Mouse (Mus musculus): ENCODE results near the gene As3mt. TPM values are rescaled to one million over a fixed set of nuclear protein-coding genes. Genes with fewer than 3 reads are reported as not detected.
"Not testable (repeated sequence)": the region's sequence is repeated elsewhere in the genome, so short reads cannot be mapped to it uniquely, and the experiment has no call there.

Gene As3mt
- polyA plus RNA-seq, 1 experiment from 2014 or later: 18.6 TPM

DNA sequence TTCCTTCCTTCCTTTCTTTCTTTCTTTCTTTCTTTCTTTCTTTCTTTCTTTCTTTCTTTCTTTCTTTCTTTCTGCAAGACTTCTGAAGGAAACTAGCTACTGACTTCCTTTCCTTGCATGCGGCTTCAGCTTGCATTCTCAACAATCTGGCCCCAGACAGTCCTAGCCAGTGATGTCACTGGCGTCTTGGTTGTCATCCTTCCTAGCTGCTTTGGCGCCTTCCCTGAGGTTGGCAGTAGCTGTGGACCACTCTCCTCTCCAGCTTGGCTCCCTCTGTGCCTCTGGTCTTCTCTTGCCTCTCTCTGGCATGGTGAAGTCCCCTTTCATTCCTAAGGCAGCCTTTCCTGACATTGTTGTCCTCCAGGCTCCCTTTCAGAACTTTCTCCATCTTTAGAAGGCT, 69.6 kb downstream of the As3mt start:
- peaks cover 8% of the 10 kb centered on the region for H3K4me1 ChIP-seq (ENCODE audit: control insufficient read depth, low read depth, low read length)
- H3K36me3 ChIP-seq (ENCODE audit: control insufficient read depth, insufficient read depth): no peaks in the 10 kb centered on the region
- ATAC-seq (ENCODE audit: low read depth): no peak
- no peaks in the 10 kb centered on the region for H3K9me3 ChIP-seq (replicated peaks; ENCODE audit: control insufficient read depth, low read length)
- H3K9ac ChIP-seq (ENCODE audit: low read depth, low read length): no peak overlapping the region
- 69% methylated on average over 3 of the region's 3 CpGs for WGBS (ENCODE audit: insufficient replicate concordance)
- H3K27me3 ChIP-seq (ENCODE audit: control insufficient read depth, insufficient read depth, low read depth, low read length): no peaks in the 10 kb centered on the region
- no peak overlapping the region for H3K4me2 ChIP-seq (ENCODE audit: low read depth, low read length)
- no peak overlapping the region for H3K4me3 ChIP-seq (ENCODE audit: low read depth, low read length)
- H3K27ac ChIP-seq (ENCODE audit: low read length): no peak overlapping the region

DNA sequence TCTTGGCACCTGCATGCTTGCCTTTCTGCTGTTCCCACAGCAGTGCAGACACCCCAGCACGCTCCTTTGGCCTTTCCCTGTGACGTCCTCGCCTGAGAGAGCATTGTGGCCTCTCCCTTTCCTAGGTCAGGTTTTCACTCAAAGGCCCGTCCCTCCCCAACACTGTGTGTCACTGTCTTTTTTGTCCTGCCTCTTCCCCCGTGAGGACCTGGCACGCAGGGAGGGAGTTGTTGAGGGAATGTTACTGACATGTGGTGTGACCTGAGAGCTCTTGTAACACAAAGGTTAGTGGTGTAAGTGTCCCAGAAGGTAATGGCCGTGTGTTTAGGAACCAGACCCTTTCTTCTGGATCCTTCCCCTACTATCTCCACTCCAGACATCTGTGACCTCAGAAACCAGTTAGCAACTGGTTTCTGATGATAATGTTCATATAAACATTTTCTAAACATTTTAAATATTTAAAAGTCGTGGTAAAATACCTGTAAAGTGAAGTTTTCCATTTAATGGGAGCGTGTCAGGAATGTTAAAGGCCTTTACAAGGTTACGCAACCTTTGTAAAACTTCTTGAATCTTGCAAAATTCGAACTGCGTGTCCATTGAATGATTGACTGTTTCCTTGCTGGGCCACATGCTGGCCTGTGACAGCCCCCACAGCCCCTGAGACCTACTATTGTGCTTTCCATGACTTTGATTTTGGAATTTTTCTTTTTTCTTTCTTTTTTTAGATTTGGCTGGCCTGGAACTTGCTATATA, 70.8 kb downstream of the As3mt start:
- H3K36me3 ChIP-seq (ENCODE audit: control insufficient read depth, insufficient read depth): no peaks in the 10 kb centered on the region
- WGBS (ENCODE audit: insufficient replicate concordance): 61% methylated on average over 12 of the region's 12 CpGs

DNA sequence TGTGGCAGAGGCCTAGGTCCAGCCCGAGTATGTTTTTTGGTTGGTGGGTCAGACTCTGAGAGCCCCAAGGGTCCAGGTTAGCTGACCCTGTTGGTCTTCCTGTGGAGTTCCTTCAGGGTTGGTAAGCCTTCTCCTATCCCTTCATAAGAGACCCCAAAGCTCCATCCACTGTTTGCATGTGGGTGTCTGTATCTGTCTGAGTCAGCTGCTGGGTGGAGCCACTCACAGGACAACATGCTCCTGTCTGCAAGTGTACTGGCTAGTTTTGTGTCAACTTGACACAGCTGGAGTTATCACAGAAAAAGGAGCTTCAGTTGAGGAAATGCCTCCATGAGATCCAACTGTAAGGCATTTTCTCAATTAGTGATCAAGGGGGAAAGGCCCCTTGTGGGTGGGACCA, 71.9 kb downstream of the As3mt start:
- peaks cover 13% of the 10 kb centered on the region for H3K4me1 ChIP-seq (ENCODE audit: control insufficient read depth, low read depth, low read length)
- not testable (repeated sequence) for H3K4me2 ChIP-seq (ENCODE audit: low read depth, low read length); H3K9me3 ChIP-seq (replicated peaks; ENCODE audit: control insufficient read depth, low read length); H3K9ac ChIP-seq (ENCODE audit: low read depth, low read length); H3K27ac ChIP-seq (ENCODE audit: low read length); H3K4me3 ChIP-seq (ENCODE audit: low read depth, low read length); H3K36me3 ChIP-seq (ENCODE audit: control insufficient read depth, insufficient read depth); H3K27me3 ChIP-seq (ENCODE audit: control insufficient read depth, insufficient read depth, low read depth, low read length)
- WGBS (ENCODE audit: insufficient replicate concordance): 90% methylated on average over 1 of the region's 1 CpGs
- peak; percentile 67 for ATAC-seq (ENCODE audit: low read depth)

More for the DNA sequence above, 70.8 kb downstream of the As3mt start:
- no peak for ATAC-seq (ENCODE audit: low read depth)
- Histone ChIP-seq H3K4me1 (ENCODE audit: control insufficient read depth, low read depth, low read length) (peaks cover 8% of the 10 kb centered on the region), H3K27me3 (ENCODE audit: control insufficient read depth, insufficient read depth, low read depth, low read length) (no peaks in the 10 kb centered on the region), H3K9ac (ENCODE audit: low read depth, low read length) (no peak overlapping the region), H3K4me2 (ENCODE audit: low read depth, low read length) (no peak overlapping the region), H3K9me3 (replicated peaks; ENCODE audit: control insufficient read depth, low read length) (no peaks in the 10 kb centered on the region), H3K4me3 (ENCODE audit: low read depth, low read length) (no peak overlapping the region), H3K27ac (ENCODE audit: low read length) (no peak overlapping the region)

GRCm38 (mm10) chr19:46784038-46784437, 76.8 kb downstream of the As3mt start:
- H3K4me2 ChIP-seq (ENCODE audit: low read depth, low read length): peak overlapping the region; percentile 10; the same call in 1 of the 2 replicates
- no peaks in the 10 kb centered on the region for H3K9me3 ChIP-seq (replicated peaks; ENCODE audit: control insufficient read depth, low read length)
- 52% methylated on average over 5 of the region's 5 CpGs for WGBS (ENCODE audit: insufficient replicate concordance)
- peak overlapping the region; percentile 25; the same call in 1 of the 2 replicates for H3K27ac ChIP-seq (ENCODE audit: low read length)
- peaks cover 15% of the 10 kb centered on the region for H3K4me1 ChIP-seq (ENCODE audit: control insufficient read depth, low read depth, low read length)
- H3K36me3 ChIP-seq (ENCODE audit: control insufficient read depth, insufficient read depth): no peaks in the 10 kb centered on the region
- ATAC-seq (ENCODE audit: low read depth): 0 out of 2 replicates have a peak, but pooled peaks have one; percentile 52
- no peak overlapping the region for H3K4me3 ChIP-seq (ENCODE audit: low read depth, low read length)
- no peak overlapping the region for H3K9ac ChIP-seq (ENCODE audit: low read depth, low read length)
- no peaks in the 10 kb centered on the region for H3K27me3 ChIP-seq (ENCODE audit: control insufficient read depth, insufficient read depth, low read depth, low read length)

DNA sequence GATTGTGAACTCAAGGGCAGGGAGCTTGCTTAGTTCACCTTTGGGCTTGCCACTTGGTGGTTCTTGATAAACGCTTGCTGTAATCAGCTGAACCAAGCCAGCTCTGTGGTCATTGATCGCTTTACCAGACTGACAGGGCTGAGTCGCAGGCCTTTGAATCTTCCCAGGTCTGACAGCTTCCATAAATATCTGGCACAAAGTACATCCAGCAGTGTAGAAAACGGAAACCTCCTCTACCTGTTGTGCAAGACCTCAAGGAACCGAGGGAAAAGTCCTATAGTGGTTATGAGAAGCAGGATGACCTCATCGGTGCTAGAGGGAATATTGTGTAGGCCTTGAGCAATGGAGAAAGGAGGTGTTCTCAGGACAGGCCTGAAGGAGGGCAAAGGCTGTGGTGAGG, 77.2 kb downstream of the As3mt start:
- peak; percentile 70 for ATAC-seq (ENCODE audit: low read depth)
- H3K4me1 ChIP-seq (ENCODE audit: control insufficient read depth, low read depth, low read length): peaks cover 13% of the 10 kb centered on the region
- no peak overlapping the region for H3K9ac ChIP-seq (ENCODE audit: low read depth, low read length)
- peak overlapping the region; percentile 25; the same call in 1 of the 2 replicates for H3K27ac ChIP-seq (ENCODE audit: low read length)
- H3K36me3 ChIP-seq (ENCODE audit: control insufficient read depth, insufficient read depth): no peaks in the 10 kb centered on the region
- no peak overlapping the region for H3K4me3 ChIP-seq (ENCODE audit: low read depth, low read length)
- H3K9me3 ChIP-seq (replicated peaks; ENCODE audit: control insufficient read depth, low read length): no peaks in the 10 kb centered on the region
- H3K4me2 ChIP-seq (ENCODE audit: low read depth, low read length): peak overlapping the region; percentile 10; the same call in 1 of the 2 replicates
- 31% methylated on average over 6 of the region's 6 CpGs for WGBS (ENCODE audit: insufficient replicate concordance)
- no peaks in the 10 kb centered on the region for H3K27me3 ChIP-seq (ENCODE audit: control insufficient read depth, insufficient read depth, low read depth, low read length)

- Histone ChIP-seq H3K36me3 (ENCODE audit: control insufficient read depth, insufficient read depth) (no peaks in the 10 kb centered on the region), H3K9me3 (replicated peaks; ENCODE audit: control insufficient read depth, low read length) (no peaks in the 10 kb centered on the region), H3K4me3 (ENCODE audit: low read depth, low read length) (no peak overlapping the region), H3K4me2 (ENCODE audit: low read depth, low read length) (no peak overlapping the region), H3K4me1 (ENCODE audit: control insufficient read depth, low read depth, low read length) (peaks cover 13% of the 10 kb centered on the region), H3K27ac (ENCODE audit: low read length) (no peak overlapping the region), H3K27me3 (ENCODE audit: control insufficient read depth, insufficient read depth, low read depth, low read length) (no peaks in the 10 kb centered on the region), H3K9ac (ENCODE audit: low read depth, low read length) (no peak overlapping the region)
- no peak for ATAC-seq (ENCODE audit: low read depth)
- WGBS (ENCODE audit: insufficient replicate concordance): 74% methylated on average over 4 of the region's 4 CpGs
Measured at GRCm38 (mm10) chr19:46785633-46786032, 78.4 kb downstream of the As3mt start.

DNA sequence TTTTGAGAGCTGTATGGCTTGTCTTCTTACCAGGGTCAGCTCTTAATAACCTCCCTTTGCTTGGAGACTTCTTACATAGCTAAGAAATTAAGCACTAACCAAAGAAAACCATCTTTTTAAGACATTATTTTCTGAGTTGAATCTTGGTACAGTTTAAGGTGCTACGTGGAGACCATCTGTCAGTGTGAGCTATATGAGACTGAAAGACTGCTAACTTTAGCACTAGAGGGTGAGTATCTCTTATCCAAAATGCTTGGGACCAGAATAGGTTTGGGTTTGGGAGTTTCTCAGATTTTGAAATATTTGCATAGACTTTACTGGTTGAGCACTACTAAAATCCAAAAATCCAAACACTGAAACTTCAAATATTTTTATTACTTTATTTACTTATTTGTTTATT, 82.5 kb downstream of the As3mt start:
- Histone ChIP-seq H3K4me2 (ENCODE audit: low read depth, low read length) (no peak overlapping the region), H3K27ac (ENCODE audit: low read length) (no peak overlapping the region), H3K4me3 (ENCODE audit: low read depth, low read length) (no peak overlapping the region), H3K4me1 (ENCODE audit: control insufficient read depth, low read depth, low read length) (peaks cover 2% of the 10 kb centered on the region), H3K36me3 (ENCODE audit: control insufficient read depth, insufficient read depth) (no peaks in the 10 kb centered on the region), H3K9ac (ENCODE audit: low read depth, low read length) (no peak overlapping the region), H3K9me3 (replicated peaks; ENCODE audit: control insufficient read depth, low read length) (no peaks in the 10 kb centered on the region), H3K27me3 (ENCODE audit: control insufficient read depth, insufficient read depth, low read depth, low read length) (no peaks in the 10 kb centered on the region)
- 88% methylated on average over 1 of the region's 1 CpGs for WGBS (ENCODE audit: insufficient replicate concordance)
- ATAC-seq (ENCODE audit: low read depth): no peak

Other genes starting within 250 kb of the As3mt start
- 7.7 and 10.5 TPM in 2 replicates for gene Trim8, start 205.8 kb upstream of the As3mt start, polyA plus RNA-seq (2015; fragmentation: Nextera tagmentation; extraction: Ambion mirVana)
- gene Arl3, start 134.3 kb upstream of the As3mt start, polyA plus RNA-seq (2015; fragmentation: Nextera tagmentation; extraction: Ambion mirVana): 23.6 and 27.1 TPM in 2 replicates
- 33.4 and 37.6 TPM in 2 replicates for gene Sfxn2, start 134.1 kb upstream of the As3mt start, polyA plus RNA-seq (2015; fragmentation: Nextera tagmentation; extraction: Ambion mirVana)
- gene Wbp1l, start 108.4 kb upstream of the As3mt start, polyA plus RNA-seq (2015; fragmentation: Nextera tagmentation; extraction: Ambion mirVana): 24.8 and 31.5 TPM in 2 replicates
- 1.9 and 2.4 TPM in 2 replicates for gene Cyp17a1, start 34.3 kb upstream of the As3mt start, polyA plus RNA-seq (2015; fragmentation: Nextera tagmentation; extraction: Ambion mirVana)
- gene Borcs7, start 17.6 kb upstream of the As3mt start, polyA plus RNA-seq (2015; fragmentation: Nextera tagmentation; extraction: Ambion mirVana): 4.4 and 5.0 TPM in 2 replicates
- 1.2 and 1.4 TPM in 2 replicates for gene Cnnm2, start 54.1 kb downstream of the As3mt start, polyA plus RNA-seq (2015; fragmentation: Nextera tagmentation; extraction: Ambion mirVana)

Measured in liver, embryonic 16.5 days (tissue).